Mouse (Mus musculus) hindbrain, embryonic 14.5 days (tissue): Measurements from ENCODE around the gene Noct. TPM values are rescaled to one million over a fixed set of nuclear protein-coding genes. Genes with fewer than 3 reads are reported as not detected.
"Not testable (repeated sequence)": the region's sequence is repeated elsewhere in the genome, so short reads cannot be mapped to it uniquely, and the experiment has no call there.

ENCODE experiments used
- ATAC-seq: fragments of 200-750 bp; cut with Nextera tagmentation; 2 replicates; pipeline ENCODE4 v1.8.0; 2017; ENCODE audit warnings: moderate number of reproducible peaks, mild to moderate bottlenecking, moderate TSS enrichment, moderate library complexity; ENCODE audit not compliant: low FRiP score
- DNase-seq: peaks from one replicate; pipeline ENCODE4 v3.0.0-alpha.2; 2015; ENCODE audit warnings: low spot score
- H3K27ac ChIP-seq: fragments of 300-500 bp; sonication (generic); 2 replicates; pipeline ENCODE4 v1.5.1; 2014; ENCODE audit warnings: mild to moderate bottlenecking, moderate library complexity
- H3K27me3 ChIP-seq: fragments of 300-500 bp; sonication (generic); 2 replicates; pipeline ENCODE4 v1.6.1; 2014; ENCODE audit warnings: mild to moderate bottlenecking, low read length, mixed read lengths; ENCODE audit not compliant: control insufficient read depth, insufficient read depth
- H3K36me3 ChIP-seq: fragments of 300-500 bp; sonication (generic); replicated peaks from 2 replicates; pipeline ENCODE4 v1.6.1; 2014; ENCODE audit not compliant: control insufficient read depth, insufficient read depth
- H3K4me1 ChIP-seq: fragments of 300-500 bp; sonication (generic); replicated peaks from 2 replicates; pipeline ENCODE4 v1.6.1; 2014; ENCODE audit warnings: antibody characterized with exemption, low read length, mixed read lengths; ENCODE audit not compliant: control insufficient read depth, insufficient read depth
- H3K4me2 ChIP-seq: fragments of 300-500 bp; sonication (generic); replicated peaks from 2 replicates; pipeline ENCODE4 v1.6.1; 2014; ENCODE audit warnings: mild to moderate bottlenecking, moderate library complexity
- H3K4me3 ChIP-seq: fragments of 300-500 bp; sonication (generic); replicated peaks from 2 replicates; pipeline ENCODE4 v1.5.1; 2014; ENCODE audit warnings: mild to moderate bottlenecking, low read length
- H3K9ac ChIP-seq: fragments of 300-500 bp; sonication (generic); 2 replicates; pipeline ENCODE4 v1.6.1; 2014
- H3K9me3 ChIP-seq: fragments of 300-500 bp; sonication (generic); 2 replicates; pipeline ENCODE4 v1.6.1; 2016; ENCODE audit warnings: low read length; ENCODE audit not compliant: control insufficient read depth
- WGBS: fragments of 180-500 bp; shearing (Covaris S2); extraction: QIAGEN DNeasy Blood & Tissue Kit; methylation state at CpG from one replicate; pipeline ENCODE4 v1.1.7; 2014; 5-methylcytosine and 5-hydroxymethylcytosine counted together
- polyA plus RNA-seq: library from polyadenylated mRNA; unstranded; fragments of >200 nt; fragmentation: Nextera tagmentation; extraction: Ambion mirVana; gene quantifications from 2 replicates; pipeline ENCODE4 v1.2.1, GENCODE M21; 2014

Gene Noct
- polyA plus RNA-seq, result 38.3 and 39.4 TPM in 2 replicates

DNA sequence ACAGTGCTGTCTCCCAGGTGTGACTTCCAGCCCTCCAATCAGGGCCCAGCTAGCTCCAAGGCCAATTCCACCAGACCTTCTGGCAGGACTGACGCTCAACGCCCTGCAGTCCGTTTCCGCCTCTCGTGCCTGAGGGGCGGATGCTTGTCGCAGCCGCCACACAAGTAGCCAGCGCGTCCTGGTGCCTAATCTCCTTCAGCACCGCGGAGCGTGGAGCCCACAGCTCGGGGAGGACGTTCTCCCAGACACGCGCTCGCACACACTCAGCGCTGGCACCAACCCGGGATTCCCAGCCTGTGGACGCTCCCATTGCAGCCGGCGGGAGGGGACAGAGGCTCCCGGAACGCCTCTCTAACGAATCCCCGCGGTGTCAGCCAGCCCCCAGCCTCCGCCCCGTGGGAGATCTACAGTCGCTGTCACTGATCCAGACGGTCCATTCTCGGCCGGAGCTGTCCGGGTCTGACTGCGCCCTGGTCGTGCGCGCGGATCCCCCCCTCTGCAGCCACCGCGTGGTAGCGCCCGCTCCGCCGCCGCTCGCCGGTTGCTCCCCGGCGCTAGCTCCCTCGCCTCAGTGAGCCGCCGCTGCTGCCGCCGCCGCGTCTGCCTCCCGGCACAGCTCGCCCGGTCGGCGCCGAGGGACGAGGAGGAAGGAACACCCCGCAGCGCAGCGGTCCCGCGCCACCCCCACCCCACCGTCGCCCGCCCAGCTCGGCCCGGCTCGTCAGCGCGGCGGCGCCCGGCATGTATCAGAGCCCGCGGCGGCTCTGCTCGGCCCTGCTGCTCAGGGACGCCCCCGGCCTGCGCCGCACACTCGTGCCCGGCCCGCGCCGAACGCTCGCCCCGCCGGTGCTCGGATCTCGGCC lies at the start of gene Noct:
Gene Noct, plus strand, starts transcription at position 85 of the 863 bp plus-strand sequence.
- DNase-seq (peak; percentile 84), ATAC-seq (peak; percentile 95)
- Histone ChIP-seq H3K36me3 (no peaks in the 10 kb centered on the region), H3K27ac (peak within 1 kb of the TSS; percentile 100), H3K9ac (peak within 1 kb of the TSS; percentile 96), H3K4me2 (peak within 1 kb of the TSS; percentile 77), H3K4me3 (peak within 1 kb of the TSS; percentile 95), H3K4me1 (peaks cover 18% of the 10 kb centered on the region; the same call in 1 of the 2 replicates), H3K27me3 (no peaks in the 10 kb centered on the region), H3K9me3 (no peaks in the 10 kb centered on the region)
- WGBS, result under 1% methylated on average over 79 of the region's 100 CpGs

DNA sequence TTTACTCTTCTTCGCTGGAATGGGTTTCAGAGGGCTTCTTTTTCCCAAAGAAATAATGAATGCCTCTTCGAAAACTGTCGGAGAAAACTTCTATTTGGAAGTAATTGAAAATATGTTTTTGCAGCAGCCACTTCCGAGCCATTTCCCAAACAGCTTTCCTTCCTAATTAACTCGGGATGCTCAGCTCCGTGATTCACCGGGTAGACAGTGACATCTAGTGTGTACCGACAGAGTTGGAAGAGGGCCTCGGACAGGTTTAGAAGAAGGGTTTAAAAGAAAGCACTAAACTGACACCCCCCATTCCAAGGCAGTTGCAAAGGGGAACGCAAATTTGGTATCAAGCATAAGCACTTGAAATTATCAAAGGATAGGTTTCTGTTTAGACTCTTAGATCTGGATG lies 46.1 kb upstream of the Noct start:
- H3K4me1 ChIP-seq, result no peaks in the 10 kb centered on the region
- H3K27ac ChIP-seq, result no peak overlapping the region
- no peak overlapping the region for H3K9ac ChIP-seq
- H3K27me3 ChIP-seq, result no peaks in the 10 kb centered on the region
- DNase-seq, result peak; percentile 64
- no peak for ATAC-seq
- 40% methylated on average over 10 of the region's 10 CpGs for WGBS
- H3K4me2 ChIP-seq, result no peak overlapping the region
- no peaks in the 10 kb centered on the region for H3K36me3 ChIP-seq
- no peaks in the 10 kb centered on the region for H3K9me3 ChIP-seq
- H3K4me3 ChIP-seq, result no peak overlapping the region

DNA sequence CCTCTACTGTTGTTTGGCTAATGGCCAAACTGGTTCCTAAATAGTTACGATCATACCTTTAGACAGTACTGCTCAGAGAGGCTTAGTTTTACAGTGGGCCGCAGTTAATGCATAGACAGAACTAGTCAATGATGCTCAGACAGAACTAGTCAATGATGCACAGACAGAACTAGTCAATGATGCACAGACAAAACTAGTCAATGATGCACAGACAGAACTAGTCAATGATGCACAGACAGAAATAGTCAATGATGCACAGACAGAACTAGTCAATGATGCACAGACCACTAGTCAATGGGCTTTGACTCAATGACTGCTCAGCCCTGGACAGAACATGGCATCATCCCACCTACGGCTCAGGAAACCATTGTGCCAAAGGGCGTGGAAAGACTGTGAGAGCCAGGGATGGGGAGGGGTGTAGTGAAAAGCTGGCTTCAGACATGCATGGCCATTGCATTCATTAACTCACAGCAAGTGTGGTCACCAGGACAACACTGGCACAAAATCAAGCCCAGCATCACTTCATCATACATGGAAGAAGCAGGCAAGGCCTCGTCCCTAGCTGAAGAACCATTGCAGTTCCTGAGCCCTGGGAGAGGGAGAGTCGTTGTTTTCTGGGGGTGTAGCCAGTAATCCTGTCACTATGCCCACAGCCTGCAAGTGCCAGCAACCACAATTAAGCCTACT lies 44.6 kb upstream of the Noct start:
- no peak for DNase-seq
- Histone ChIP-seq H3K9me3 (no peaks in the 10 kb centered on the region), H3K4me2 (no peak overlapping the region), H3K4me1 (no peaks in the 10 kb centered on the region), H3K27ac (no peak overlapping the region), H3K9ac (no peak overlapping the region), H3K4me3 (no peak overlapping the region), H3K27me3 (no peaks in the 10 kb centered on the region), H3K36me3 (no peaks in the 10 kb centered on the region)
- WGBS, result 74% methylated on average over 6 of the region's 6 CpGs
- peak; percentile 59 for ATAC-seq

DNA sequence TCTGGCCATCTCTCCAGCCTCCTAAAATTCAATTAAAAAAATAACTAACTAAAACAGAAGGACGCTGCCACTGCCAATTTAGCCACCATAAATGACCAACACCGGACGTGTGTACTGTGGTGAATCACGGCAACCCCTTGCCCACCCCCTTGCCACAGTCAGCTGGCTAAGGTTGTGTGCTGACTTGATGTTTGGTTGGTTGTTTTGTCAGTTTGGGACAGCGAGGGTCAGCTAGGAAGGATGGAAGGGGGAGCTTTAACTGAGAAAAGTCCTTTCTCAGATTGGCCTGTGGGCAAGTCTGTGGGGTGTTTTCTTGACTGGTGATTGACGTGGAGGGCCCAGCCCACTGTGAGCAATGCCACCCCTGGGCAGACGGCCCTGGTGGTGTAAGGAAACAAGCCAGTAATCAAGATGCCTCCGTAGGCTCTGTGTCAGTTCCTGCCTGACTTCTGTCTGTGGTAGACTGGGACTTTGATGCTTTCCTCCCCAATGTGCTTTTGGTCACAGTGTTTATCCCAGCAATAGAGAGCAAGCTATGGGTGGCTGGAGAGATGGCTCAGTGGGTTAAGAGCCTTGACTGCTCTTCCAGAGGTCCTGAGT lies 43.8 kb upstream of the Noct start:
- Histone ChIP-seq H3K9ac (no peak overlapping the region), H3K9me3 (no peaks in the 10 kb centered on the region), H3K4me3 (no peak overlapping the region), H3K4me1 (no peaks in the 10 kb centered on the region), H3K27me3 (no peaks in the 10 kb centered on the region), H3K4me2 (no peak overlapping the region), H3K27ac (no peak overlapping the region), H3K36me3 (no peaks in the 10 kb centered on the region)
- WGBS, result 77% methylated on average over 8 of the region's 8 CpGs
- 0 out of 2 replicates have a peak, but pooled peaks have one; percentile 32 for ATAC-seq
- no peak for DNase-seq

DNA sequence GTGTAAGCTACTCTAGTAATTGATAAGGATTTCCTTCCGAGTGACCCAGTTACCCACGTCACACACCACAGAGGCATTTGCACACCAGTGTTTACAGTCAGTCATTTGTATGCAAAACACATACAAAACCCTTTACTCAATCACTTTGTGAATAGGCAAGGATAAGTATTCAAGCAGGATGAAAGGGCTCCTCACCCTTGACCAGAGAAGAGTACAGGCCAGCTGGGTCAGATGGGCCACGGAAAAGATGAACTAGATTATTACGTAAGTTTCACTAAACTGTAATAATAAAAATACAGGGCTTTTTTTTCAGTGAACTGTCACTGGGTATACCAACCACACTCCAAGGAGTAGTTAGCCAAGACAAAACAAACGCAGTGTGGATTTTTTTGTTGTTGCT lies 41.8 kb upstream of the Noct start:
- Histone ChIP-seq H3K27me3 (no peaks in the 10 kb centered on the region), H3K9me3 (no peaks in the 10 kb centered on the region), H3K4me2 (no peak overlapping the region), H3K27ac (no peak overlapping the region), H3K36me3 (no peaks in the 10 kb centered on the region), H3K4me3 (no peak overlapping the region), H3K9ac (no peak overlapping the region), H3K4me1 (no peaks in the 10 kb centered on the region)
- no peak for DNase-seq
- no peak for ATAC-seq
- 49% methylated on average over 5 of the region's 5 CpGs for WGBS

DNA sequence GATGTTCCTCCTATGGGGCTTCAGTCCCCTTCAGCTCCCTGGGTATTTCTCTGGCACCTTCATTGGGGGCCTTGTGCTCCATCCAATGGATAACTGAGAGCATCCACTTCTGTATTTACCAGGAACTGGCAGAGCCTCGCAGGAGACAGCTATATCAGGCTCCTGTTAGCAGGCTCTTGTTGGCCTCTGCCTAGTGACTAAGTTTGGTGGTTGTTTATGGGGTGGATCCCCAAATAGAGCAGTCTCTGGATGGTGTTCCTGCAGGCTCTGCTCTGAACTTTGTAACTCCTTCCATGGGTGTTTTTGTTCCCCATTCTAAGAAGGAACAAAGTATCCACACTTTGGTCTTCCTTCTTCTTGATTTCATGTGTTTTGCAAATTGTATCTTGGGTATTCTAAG lies 40.7 kb upstream of the Noct start:
- H3K4me3 ChIP-seq, H3K9ac ChIP-seq, ATAC-seq, DNase-seq, H3K36me3 ChIP-seq, H3K27me3 ChIP-seq, H3K4me1 ChIP-seq, H3K4me2 ChIP-seq, H3K27ac ChIP-seq, H3K9me3 ChIP-seq: not testable (repeated sequence)
- WGBS, result 74% methylated on average over 1 of the region's 1 CpGs

DNA sequence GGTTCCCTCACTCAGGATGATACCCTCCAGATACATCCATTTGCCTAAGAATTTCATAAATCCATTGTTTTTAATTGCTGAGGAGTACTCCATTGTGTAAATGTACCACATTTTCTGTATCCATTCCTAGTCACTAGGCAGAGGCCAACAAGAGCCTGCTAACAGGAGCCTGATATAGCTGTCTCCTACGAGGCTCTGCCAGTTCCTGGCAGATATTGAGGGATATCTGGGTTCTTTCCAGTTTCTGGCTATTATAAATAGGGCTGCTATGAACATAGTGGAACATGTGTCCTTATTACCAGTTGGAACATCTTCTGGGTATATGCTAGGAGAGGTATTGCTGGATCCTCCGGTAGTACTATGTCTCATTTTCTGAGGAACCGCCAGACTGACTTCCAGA lies 40.3 kb upstream of the Noct start:
- ATAC-seq, H3K9me3 ChIP-seq, H3K9ac ChIP-seq, H3K4me3 ChIP-seq, H3K4me2 ChIP-seq, H3K27me3 ChIP-seq, H3K27ac ChIP-seq, DNase-seq, H3K36me3 ChIP-seq, H3K4me1 ChIP-seq: not testable (repeated sequence)
- WGBS, result 86% methylated on average over 3 of the region's 3 CpGs

DNA sequence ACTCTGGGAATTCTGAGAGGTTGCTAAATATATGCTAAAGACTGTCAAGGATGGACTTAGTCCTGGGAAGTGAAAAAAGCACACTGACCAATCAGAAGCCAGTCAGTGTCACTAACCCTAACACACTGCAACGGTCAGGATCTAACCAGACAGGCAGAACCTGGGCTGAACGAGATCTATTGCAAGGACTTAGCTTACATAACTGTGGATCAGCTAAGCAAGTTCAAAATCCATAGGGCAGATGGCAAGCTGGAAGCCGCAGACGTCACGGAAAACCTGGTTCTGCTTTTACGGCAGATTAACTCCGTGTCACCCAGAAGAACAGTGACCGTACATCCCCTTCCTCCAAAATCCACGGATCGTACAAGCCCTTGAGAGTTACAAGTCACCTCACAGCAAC lies 39.5 kb upstream of the Noct start:
- no peaks in the 10 kb centered on the region for H3K4me1 ChIP-seq
- ATAC-seq (no peak), DNase-seq (no peak)
- H3K9ac ChIP-seq, result no peak overlapping the region
- H3K4me3 ChIP-seq, result no peak overlapping the region
- no peaks in the 10 kb centered on the region for H3K27me3 ChIP-seq
- H3K36me3 ChIP-seq, result no peaks in the 10 kb centered on the region
- WGBS, result 81% methylated on average over 10 of the region's 10 CpGs
- no peak overlapping the region for H3K27ac ChIP-seq
- no peaks in the 10 kb centered on the region for H3K9me3 ChIP-seq
- H3K4me2 ChIP-seq, result no peak overlapping the region

DNA sequence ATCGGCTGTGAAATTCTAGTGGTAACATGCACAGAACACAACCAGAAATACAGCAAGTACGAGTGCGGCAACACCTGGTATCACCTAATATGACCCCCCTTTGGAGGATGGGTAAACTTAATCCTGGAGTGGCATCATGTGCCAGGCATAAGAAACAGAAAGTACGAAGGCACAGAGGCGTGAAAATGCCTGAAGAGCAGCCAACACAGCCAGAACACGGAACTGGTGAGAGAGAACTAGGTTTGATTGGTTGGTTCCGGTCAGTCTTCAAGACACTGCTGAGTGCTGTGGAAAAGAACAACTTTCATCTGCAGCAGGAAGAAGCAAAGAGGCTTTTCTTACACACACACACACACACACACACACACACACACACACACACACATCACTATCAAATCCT lies 38.8 kb upstream of the Noct start:
- H3K36me3 ChIP-seq, result no peaks in the 10 kb centered on the region
- H3K27me3 ChIP-seq, result no peaks in the 10 kb centered on the region
- H3K4me1 ChIP-seq, result no peaks in the 10 kb centered on the region
- H3K27ac ChIP-seq, result no peak overlapping the region
- DNase-seq, result no peak
- H3K4me2 ChIP-seq, result no peak overlapping the region
- no peak overlapping the region for H3K4me3 ChIP-seq
- no peak overlapping the region for H3K9ac ChIP-seq
- ATAC-seq, result no peak
- no peaks in the 10 kb centered on the region for H3K9me3 ChIP-seq
- WGBS, result 91% methylated on average over 7 of the region's 7 CpGs
